9 mouse cellular contexts compared by ENCODE assay signal in genomic region chr19:25238121-25238520, GRCm38 (mm10). TPM values are rescaled to one million over a fixed set of nuclear protein-coding genes. Genes with fewer than 3 reads are reported as not detected.
A peak's percentile ranks its signal among the peaks of the same experiment; 100 is the strongest.
DNase-seq lines count a peak whose midpoint lies in the region; ATAC-seq and TF ChIP-seq lines count a peak whose summit lies in the region.
"Had no signal": no experiment of that assay in that cellular context is flagged by ENCODE, and none has a peak within 500 bp of the region (broad histone marks: within the 10 kb centered on the region; RNA-seq: fewer than 3 reads in every experiment).

No protein-coding gene starts in this region.

- H3K9me3 ChIP-seq in E14TG2a.4 (ENCODE audit: low read length) = no peaks in the 10 kb centered on the region
- no peaks in the 10 kb centered on the region for H3K9me3 ChIP-seq in hindbrain, embryonic 11.5 days (ENCODE audit: control insufficient read depth, low read length)
- H3K9me3 ChIP-seq in liver, postnatal 0 days (ENCODE audit: low read length) = no peaks in the 10 kb centered on the region

- no peak for TF ChIP-seq EP300 in liver, postnatal 0 days (IDR thresholded peaks at IDR 0.05; ENCODE audit: low read depth)

- WGBS in hindbrain, embryonic 11.5 days = 6% methylated on average over 13 of the region's 13 CpGs
- 7% methylated on average over 13 of the region's 13 CpGs for whole genome bisulfite sequencing in liver, postnatal 0 days (ENCODE audit: insufficient replicate concordance)

- peaks cover 30% of the 10 kb centered on the region for H3K27me3 ChIP-seq in E14TG2a.4 (ENCODE audit: insufficient read depth, low read length)
- peaks cover 7% of the 10 kb centered on the region; the same call in 1 of the 2 replicates for H3K27me3 ChIP-seq in hindbrain, embryonic 11.5 days (ENCODE audit: control insufficient read depth, insufficient read depth, low read length)
- peaks cover 36% of the 10 kb centered on the region for H3K27me3 ChIP-seq in liver, postnatal 0 days (ENCODE audit: insufficient read depth, low read length)

- no peak for ATAC-seq in hindbrain, embryonic 11.5 days (ENCODE audit: low FRiP score)
- ATAC-seq in liver, postnatal 0 days = no peak

- H3K4me1 ChIP-seq in E14TG2a.4 (replicated peaks; ENCODE audit: low read depth, low read length) = peaks cover 31% of the 10 kb centered on the region
- no peaks in the 10 kb centered on the region for H3K4me1 ChIP-seq in hindbrain, embryonic 11.5 days (replicated peaks; ENCODE audit: control insufficient read depth, insufficient read depth, low read length)
- peaks cover 8% of the 10 kb centered on the region; the same call in 1 of the 2 replicates for H3K4me1 ChIP-seq in liver, postnatal 0 days (ENCODE audit: insufficient read depth)

- H3K36me3 ChIP-seq in E14TG2a.4 (ENCODE audit: insufficient read depth, low read length) = no peaks in the 10 kb centered on the region
- H3K36me3 ChIP-seq in hindbrain, embryonic 11.5 days (ENCODE audit: control insufficient read depth, insufficient read depth, low read length) = no peaks in the 10 kb centered on the region
- H3K36me3 ChIP-seq in liver, postnatal 0 days (replicated peaks; ENCODE audit: insufficient read depth, low read length) = no peaks in the 10 kb centered on the region

- no peak for DNase-seq in gastrocnemius, adult 2 months
- no peak for DNase-seq in gastrocnemius, postnatal 10 days
- peak; percentile 34 for DNase-seq in hindbrain, embryonic 11.5 days (ENCODE audit: low spot score)
- no peak for DNase-seq in liver, postnatal 0 days
- DNase-seq in thymus, postnatal 36 days = no peak
- DNase-seq in frontal cortex, postnatal 25 days (ENCODE audit: low spot score in 2 of 2) = no peak
- DNase-seq in frontal cortex, postnatal 10 days (ENCODE audit: low spot score in 2 of 2) = no peak

- intact Hi-C loops in gastrocnemius, adult 2 months (cut with DNase I) = loop anchor here (5.0 kb wide), 1 partner anchor 101 kb away; no protein-coding TSS in a partner anchor

- H3K4me3 ChIP-seq in gastrocnemius, adult 2 months = peak overlapping the region; percentile 82
- H3K4me3 ChIP-seq in E14TG2a.4 (replicated peaks; ENCODE audit: low read length) = peak overlapping the region; percentile 93
- H3K4me3 ChIP-seq in hindbrain, embryonic 11.5 days (ENCODE audit: low read depth, low read length) = peak overlapping the region; percentile 72
- peak overlapping the region; percentile 60; the same call in 1 of the 2 replicates for H3K4me3 ChIP-seq in liver, postnatal 0 days (ENCODE audit: low read depth, low read length)

- TF ChIP-seq CTCF in gastrocnemius, adult 2 months (IDR thresholded peaks at IDR 0.05) = no peak
- TF ChIP-seq CTCF in E14TG2a.4 (conservative IDR thresholded peaks at IDR 0.05; ENCODE audit: low read length) = no peak
- no peak for TF ChIP-seq CTCF in liver, postnatal 0 days (IDR thresholded peaks at IDR 0.05; ENCODE audit: low read depth)

- no peak overlapping the region for H3K9ac ChIP-seq in hindbrain, embryonic 11.5 days (ENCODE audit: low read depth, low read length)
- no peak overlapping the region for H3K9ac ChIP-seq in liver, postnatal 0 days (replicated peaks)

- H3K27ac ChIP-seq in gastrocnemius, adult 2 months = no peak overlapping the region
- no peak overlapping the region for H3K27ac ChIP-seq in hindbrain, embryonic 11.5 days (ENCODE audit: low read depth, low read length)
- no peak overlapping the region for H3K27ac ChIP-seq in liver, postnatal 0 days (ENCODE audit: low read depth)

- H3K4me2 ChIP-seq in hindbrain, embryonic 11.5 days (replicated peaks; ENCODE audit: low read depth, low read length) = peak overlapping the region; percentile 99
- H3K4me2 ChIP-seq in liver, postnatal 0 days (ENCODE audit: low read depth, low read length) = peak overlapping the region; percentile 93

RNA-seq across cellular contexts. Expression of gene Kank1, which starts 1.3 kb away (rescaled TPM):
- 10 to 100 TPM; 17.4 to 19.2 TPM for total RNA-seq in gastrocnemius, adult 2 months (2021)
- total RNA-seq in gastrocnemius, postnatal 10 days (2021) = 10 to 100 TPM; 18.0 to 25.9 TPM
- polyA plus RNA-seq in hindbrain, embryonic 11.5 days (2014; fragmentation: Nextera tagmentation; extraction: Ambion mirVana) = 11.5 and 12.0 TPM in 2 replicates
- 5.4 and 8.2 TPM in 2 replicates for polyA plus RNA-seq in liver, postnatal 0 days (2015; fragmentation: Nextera tagmentation; extraction: Ambion mirVana)
- total RNA-seq: neutrophil, adult 5-6 weeks had no signal
